Mouse (Mus musculus): ENCODE results near the gene Ptch2.

Ptch2 gene

DNA sequence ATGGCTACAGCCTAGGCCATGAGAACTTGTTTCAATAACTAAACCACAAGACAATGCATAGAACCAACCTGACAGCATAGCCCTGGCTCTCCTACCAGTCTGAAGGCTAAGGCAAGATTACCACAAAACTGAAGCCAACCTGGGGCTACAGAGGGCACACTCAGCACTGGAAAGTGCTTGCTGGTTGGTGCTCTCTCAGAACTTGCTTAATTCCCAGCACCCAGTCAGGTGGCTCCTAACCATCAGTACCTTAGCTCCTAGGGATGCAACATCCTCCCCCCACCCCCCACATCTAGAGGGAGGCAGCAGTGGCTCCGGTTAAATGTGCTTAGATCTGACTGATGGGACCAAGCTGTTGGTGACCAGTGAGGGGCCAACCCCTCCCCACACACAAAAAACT lies 55.5 kb downstream of the Ptch2 start:
- DNase-seq (ENCODE audit: low spot score): no peak

DNA sequence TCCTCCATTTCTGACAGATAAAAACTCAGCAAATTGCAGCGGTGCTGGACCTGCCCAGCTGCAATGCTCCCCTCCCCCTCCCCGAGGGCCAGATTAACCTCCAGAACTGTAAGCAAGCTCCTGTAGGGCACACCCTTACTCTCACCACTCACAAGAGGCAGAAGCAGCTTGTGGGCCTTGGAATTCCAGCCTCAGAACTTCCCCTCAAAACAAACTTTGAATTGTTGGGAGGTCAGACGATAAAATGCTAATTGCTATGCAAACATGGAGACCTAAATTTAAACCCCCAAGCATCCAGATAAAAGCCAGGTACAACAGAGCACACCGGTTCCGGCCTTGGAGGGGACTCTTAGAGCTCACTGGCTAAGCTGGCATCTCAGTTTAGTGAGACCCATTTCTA lies 56.8 kb downstream of the Ptch2 start:
- DNase-seq (ENCODE audit: low spot score): no peak

DNA sequence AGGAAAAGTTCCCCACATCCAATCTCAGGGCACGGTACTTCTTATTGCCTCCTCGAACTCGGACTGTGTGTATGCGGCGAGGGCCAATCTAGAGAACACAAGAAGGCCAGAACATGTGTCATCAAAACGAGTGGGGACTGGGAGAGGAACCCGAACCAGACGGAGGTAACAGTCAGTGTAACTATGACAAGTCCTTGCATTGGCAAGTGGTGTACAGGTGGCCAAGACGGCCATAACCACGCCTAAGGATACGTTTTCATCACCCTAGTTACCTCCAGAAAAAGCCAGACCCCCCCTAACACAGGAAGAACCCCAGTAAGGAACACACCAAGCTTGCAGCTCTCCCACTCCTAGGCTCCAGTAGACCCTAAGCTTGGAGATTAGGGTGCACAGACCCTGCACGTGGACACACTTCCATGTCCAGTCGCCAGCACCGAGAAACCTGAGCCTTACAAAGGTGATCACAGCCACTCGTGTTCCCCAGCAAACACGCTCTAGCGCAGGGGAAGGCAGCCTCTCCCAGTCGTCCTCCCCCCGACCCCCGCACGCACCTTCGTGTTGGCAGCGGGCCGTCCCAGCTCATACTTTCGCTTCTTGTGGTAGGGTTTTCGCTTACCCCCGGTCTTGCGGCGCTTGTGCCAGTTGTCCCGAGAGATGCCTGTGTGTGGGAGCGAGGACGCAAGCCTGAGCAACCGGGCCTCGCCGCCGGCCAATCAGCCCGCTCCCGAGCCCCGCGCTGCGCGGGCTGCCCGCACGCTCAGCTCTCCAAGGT lies 59.3 kb downstream of the Ptch2 start:
- no peak for DNase-seq (ENCODE audit: low spot score)

DNA sequence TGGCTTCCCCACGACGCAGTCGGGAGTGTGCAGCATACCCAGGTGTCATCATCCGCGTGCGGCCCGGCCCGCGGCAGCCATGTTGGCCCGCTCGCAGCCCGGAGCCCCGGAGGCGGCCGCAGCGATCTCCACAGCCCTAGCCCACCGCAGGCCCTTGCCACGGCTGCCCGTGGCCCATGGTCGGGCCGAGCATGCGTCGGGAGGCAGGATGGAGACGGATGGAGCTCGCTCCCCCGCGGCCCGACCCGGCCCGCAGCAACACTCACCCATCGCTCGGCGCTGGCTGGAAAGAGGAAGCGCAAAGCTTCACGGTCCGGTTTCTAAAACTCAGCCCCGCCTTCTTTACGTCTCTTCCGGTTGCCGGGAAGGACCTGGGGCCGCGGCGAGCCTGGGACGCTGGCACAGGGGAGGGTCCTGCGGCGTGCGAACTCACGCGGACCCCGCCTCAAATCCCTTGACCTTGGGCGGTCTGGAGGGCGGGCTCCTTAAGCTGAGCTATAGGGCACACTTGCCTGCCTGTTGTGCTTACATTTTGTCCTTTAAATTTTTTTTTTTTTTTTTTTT lies 60.0 kb downstream of the Ptch2 start, which contains the start of gene Rps8:
Rps8 (minus strand) TSS at position 452 of the 564 bp plus-strand sequence.
- DNase-seq (ENCODE audit: low spot score): peak; percentile 97

DNA sequence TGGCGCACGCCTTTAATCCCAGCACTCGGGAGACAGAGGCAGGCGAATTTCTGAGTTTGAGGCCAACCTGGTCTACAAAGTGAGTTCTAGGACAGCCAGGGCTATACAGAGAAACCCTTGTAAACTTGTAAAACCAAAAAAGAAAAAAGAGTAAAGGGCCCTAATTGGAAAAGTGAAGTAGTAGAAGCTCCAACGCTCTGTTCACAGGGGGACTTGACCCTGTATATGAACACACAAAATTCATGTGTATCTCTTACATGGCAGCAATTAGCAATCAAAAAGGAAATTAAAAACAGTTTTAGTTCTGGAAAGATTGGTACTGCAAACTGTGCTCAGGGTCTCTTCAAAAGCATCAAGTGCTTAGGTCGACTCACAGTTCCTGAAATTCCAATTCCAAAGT lies 60.5 kb downstream of the Ptch2 start:
- no peak for DNase-seq (ENCODE audit: low spot score)

DNA sequence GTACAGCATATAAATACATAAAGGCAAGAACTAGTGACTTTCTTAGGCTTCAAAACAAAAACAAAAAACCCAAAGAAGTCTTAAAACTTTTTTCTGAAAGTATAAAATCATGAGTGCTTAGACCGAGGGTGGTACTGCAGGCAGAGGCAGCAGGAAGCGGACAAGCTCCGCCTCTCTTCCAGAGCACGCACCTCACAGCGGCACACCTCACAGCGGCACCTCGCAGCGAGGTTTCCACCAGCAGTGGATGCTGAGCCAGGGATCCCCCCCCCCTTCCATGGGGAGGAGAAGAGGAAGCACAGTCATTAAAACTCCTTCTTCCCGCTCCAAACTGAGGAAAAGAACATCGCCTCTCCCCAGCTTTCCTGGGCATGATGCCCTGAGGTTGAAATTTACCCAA lies 63.8 kb downstream of the Ptch2 start:
- no peak for DNase-seq (ENCODE audit: low spot score)

DNA sequence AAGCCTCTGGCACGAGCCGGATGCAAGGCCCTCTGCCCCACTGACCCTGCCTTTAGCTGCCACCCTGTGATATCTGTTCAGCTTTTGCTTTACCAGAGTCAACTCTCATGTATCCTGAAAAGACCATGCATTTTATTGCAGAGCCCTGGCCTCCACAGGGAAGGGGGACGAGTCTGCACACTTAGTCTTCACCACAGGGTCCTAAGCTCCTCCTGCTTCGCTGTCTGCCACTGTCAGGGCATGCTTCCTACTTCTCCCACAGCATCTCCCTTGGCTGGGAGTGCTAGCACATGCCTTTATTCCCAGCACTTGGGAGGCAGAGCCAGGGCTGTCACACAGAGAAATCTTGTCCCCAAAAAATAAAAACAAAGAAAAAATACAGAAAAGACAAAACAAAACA lies 65.3 kb downstream of the Ptch2 start:
- no peak for DNase-seq (ENCODE audit: low spot score)
